Mouse (Mus musculus) yolk sac, embryonic 10.5 days (tissue): ENCODE data around the gene Pqbp1.
A peak's percentile ranks its signal among the peaks of the same experiment; 100 is the strongest.
"Not testable (repeated sequence)": the region's sequence is repeated elsewhere in the genome, so short reads cannot be mapped to it uniquely, and the experiment has no call there.

Experiments
- DNase-seq: peaks from one replicate; pipeline ENCODE4 v3.0.0-alpha.2; 2017; ENCODE audit warnings: low spot score

Gene Pqbp1

DNA sequence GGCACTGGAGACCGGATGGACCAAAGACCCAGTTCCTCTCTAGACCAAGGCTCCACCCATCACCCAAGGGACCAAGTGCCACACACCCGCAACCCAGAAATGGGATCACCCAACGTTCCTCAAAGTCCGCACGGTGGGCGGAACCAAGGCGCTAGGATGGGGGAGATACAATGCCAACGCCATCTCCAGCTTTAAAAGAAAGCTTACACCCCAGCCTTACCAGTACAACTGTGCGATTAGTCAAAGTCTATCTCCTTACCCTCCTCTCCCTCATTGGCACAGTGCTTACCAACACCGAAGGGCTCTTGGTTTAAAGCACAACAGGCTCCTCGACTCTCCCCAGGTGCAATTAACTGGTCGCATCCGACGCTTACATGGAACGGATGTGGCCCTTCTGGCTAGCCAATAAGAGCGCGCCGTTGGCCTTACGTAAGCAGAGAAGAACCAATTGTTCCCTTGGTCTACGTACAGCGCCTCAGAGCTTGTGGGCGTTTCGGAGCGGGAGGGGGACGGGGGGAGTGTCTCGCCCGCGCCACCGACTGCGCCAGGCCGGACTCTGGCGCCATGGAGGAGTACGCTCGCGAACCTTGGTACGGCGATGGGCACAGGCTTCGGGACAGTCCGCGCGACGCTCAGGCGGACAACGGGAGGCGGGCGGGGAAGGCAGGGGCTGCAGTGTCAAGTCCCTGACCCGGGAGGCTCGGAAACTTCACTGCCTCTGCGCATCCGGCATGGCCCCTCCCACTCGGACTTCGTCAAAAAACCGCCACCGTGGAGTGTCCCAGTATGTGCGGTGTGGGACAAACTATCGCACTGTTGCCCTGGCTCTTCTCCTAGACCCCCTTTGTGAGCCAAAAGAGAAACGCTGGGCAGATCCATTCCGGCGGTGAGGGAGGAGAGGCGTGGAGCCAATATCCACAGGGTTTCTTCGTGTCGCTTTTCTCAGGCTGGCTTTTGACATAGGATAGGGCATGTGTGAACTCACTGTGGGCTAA, at the start of gene Pqbp1, which contains the start of gene Timm17b:
Gene Pqbp1 (minus strand): TSS at position 390 of the 995 bp plus-strand sequence.
Gene Timm17b (plus strand): TSS at position 478 of the 995 bp plus-strand sequence.
- DNase-seq = peak; percentile 89

DNA sequence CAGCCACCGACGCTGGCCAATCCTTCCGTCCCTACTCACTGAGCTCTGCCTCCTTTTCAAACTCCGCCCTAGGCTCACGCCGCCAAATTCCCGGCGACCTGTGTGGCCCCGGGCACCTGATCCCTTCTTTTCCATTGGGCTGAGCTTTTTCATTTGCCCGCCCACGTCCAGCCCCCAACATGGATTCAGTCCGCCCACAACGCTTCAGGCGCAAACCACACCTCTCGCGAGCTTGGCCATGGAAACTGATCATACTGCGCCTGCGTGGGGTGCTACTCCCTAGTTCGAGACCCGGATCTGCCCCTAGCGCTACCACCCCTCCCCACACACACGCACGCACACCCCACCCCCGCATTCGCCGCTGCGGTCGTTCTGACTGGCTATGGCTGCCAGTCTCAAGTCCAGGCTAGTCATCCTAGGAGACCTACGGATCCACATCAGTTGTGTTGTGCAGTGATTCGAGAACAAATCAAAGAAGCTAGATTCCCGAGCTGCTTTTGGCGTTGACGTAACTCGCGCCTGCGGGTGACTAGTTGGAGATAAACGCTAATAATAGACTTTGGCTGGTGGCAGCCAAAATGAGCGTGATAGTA, 48.9 kb upstream of the Pqbp1 start:
- DNase-seq = peak; percentile 96

GRCm38 (mm10) chrX:7947108-7947899, 48.2 kb upstream of the Pqbp1 start, which contains the start of gene Hdac6:
TSS of gene Hdac6 (minus strand) at chrX:7947889.
- DNase-seq = no peak

- peak; percentile 49 for DNase-seq
These were observed 46.5 kb upstream of the Pqbp1 start for GRCm38 (mm10) chrX:7945618-7946017.

DNA sequence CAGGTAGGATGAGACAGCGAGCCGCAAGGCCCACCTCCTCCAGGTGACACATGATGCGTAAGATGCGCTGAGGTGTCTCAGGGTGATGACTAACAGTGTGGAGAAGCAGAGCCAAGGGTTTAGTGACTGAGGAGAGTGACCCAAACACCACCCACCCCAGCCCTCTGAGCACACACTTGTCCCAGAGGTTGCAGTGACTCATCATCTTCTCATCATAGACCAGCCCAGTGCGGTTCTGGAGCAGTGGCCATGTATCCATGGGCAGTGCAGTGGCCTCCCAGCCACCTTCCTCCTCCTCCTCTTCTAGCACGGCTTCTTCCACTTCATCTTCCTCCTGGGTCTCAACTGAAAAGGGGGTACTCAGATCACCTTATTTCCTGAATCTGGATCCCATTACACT, 38.6 kb upstream of the Pqbp1 start:
- no peak for DNase-seq

- no peak for DNase-seq
These were observed 37.8 kb upstream of the Pqbp1 start for GRCm38 (mm10) chrX:7936874-7937273.

GRCm38 (mm10) chrX:7928270-7928790, 29.3 kb upstream of the Pqbp1 start, which contains the start of gene Eras:
TSS of gene Eras (minus strand) at chrX:7928607.
- no peak for DNase-seq

- DNase-seq = no peak
These were observed 28.0 kb upstream of the Pqbp1 start for GRCm38 (mm10) chrX:7927116-7927515.

- DNase-seq = no peak
These were observed 27.2 kb upstream of the Pqbp1 start for GRCm38 (mm10) chrX:7926266-7926665.

DNA sequence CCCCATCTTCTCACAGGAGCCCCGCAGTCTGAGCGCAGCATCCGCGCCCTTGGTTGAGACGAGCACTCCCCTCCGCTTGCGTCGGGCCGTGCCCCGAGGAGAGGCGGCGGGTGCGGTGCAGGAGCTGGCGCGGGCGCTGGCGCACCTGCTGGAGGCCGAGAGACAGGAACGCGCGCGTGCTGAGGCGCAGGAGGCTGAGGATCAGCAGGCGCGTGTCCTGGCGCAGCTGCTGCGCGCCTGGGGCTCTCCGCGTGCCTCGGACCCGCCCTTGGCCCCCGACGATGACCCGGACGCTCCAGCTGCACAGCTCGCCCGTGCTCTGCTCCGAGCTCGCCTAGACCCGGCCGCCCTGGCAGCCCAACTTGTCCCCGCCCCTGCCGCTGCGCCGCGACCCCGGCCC, 23.0 kb upstream of the Pqbp1 start:
- peak; percentile 18 for DNase-seq

- no peak for DNase-seq
These were observed 20.7 kb upstream of the Pqbp1 start, which contains the start of gene Pcsk1n for GRCm38 (mm10) chrX:7919601-7920383. TSS of gene Pcsk1n (plus strand) at chrX:7919822.

DNA sequence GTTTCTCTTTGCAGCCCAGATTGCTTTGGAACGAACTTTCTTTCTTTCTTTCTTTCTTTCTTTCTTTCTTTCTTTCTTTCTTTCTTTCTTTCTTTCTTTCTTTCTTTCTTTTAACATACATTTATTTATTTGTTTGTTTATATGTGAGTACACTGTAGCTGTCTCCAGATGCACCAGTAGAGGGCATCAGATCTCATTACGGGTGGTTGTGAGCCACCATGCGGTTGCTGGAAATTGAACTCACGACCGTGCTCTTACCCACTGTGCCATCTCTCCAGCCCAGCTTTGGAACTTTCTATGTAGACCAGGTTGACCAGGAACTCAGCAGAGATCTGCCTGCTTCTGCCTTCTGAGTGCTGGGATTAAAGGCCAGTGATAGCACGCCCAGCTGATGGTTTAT, 18.9 kb upstream of the Pqbp1 start:
- not testable (repeated sequence) for DNase-seq

- not testable (repeated sequence) for DNase-seq
These were observed 16.6 kb upstream of the Pqbp1 start for GRCm38 (mm10) chrX:7915669-7916068.

GRCm38 (mm10) chrX:7910473-7910872, 11.4 kb upstream of the Pqbp1 start:
- DNase-seq = no peak

- DNase-seq = not testable (repeated sequence)
These were observed 10.2 kb upstream of the Pqbp1 start, which contains the start of gene Gm10490 for GRCm38 (mm10) chrX:7909242-7909641. TSS of gene Gm10490 (plus strand) at chrX:7909542.

GRCm38 (mm10) chrX:7907735-7908134, 8.7 kb upstream of the Pqbp1 start, which contains the start of gene Gm10491:
TSS of gene Gm10491 (minus strand) at chrX:7907835.
- DNase-seq = no peak

DNA sequence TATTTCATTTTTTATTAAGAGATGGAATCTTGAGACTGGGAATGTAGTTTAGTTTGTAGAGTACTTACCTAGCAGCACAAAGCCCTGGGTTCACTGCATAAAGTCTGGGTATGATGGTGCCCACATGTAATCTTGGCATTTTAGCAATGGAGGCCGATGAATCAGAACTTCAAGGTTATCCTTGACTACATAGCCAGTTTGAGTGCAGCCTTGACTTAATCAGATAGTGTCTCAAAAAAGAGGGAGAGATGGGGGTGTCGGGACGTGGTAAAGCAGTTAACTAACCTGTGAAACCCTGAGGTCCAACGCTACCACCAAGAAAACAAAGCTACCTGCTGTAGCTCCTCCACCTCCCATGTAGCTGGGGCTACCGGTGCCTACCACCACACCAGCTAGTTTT, 5.4 kb upstream of the Pqbp1 start:
- DNase-seq = no peak

DNA sequence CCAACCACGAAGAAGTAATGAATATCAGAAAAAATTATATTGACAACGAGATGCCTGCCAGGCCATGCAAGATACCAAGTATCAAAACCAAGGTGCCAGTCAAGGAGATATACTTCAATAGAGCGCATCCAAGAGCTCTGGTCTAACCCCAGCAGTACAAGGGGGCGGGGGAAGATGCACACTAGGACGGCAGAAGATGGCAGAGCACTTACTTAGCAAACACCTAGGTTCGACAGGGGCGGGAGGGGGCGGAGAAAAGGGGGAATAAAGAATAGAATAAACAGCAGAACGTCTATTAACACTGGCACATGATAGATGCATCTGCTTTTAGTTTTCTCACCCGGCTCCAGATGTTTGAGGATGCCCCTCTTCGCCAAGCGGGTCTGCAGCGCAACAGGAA, 858 bp downstream of the Pqbp1 start:
- no peak for DNase-seq

GRCm38 (mm10) chrX:7883841-7884567, 15.1 kb downstream of the Pqbp1 start, which contains the start of gene Slc35a2:
TSS of gene Slc35a2 (plus strand) at chrX:7884028.
- peak; percentile 89 for DNase-seq

DNA sequence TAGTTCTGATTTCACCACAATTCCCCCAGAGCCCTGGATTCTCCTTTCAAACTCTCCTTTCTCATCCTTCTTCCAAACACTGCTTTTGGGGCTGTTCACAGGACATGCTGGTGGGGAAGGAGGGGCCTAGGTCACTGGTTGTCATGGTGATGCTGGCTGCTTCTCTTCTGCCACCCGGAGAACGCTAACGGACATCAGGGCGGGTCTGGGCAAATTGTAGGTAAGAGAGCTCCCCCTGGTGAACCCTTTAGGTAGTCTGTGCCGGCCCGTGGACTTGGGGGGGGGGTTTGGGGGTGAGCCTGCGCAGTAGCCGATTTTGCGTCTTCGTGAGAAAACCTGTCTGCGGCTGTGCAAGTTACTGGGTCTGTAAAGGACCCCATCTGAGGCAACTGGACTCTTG, 19.2 kb downstream of the Pqbp1 start:
- DNase-seq = peak; percentile 43
